22 mouse cellular contexts compared by ENCODE assay signal in the genomic region with DNA sequence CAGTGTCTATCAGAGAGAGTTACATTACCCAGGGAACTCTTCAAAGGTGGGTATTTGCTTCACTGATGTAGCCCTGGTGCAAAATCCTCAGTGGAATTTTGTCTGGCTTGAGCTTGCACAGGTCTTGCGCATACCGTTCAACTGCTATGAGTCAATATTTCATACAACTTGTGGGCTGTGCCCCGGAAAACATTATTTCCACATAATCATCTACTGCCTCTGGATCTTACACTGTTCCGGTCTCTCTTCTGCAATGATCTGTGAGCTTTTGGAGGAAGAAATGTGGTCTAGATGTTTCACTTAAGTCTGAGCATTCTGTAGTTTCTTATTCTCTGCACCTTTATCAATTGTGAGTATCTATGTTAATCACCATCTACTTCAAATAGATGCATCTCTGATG.
A peak's percentile ranks its signal among the peaks of the same experiment; 100 is the strongest.
DNase-seq lines count a peak whose midpoint lies in the region; ATAC-seq and TF ChIP-seq lines count a peak whose summit lies in the region.
"Had no signal": no experiment of that assay in that cellular context is flagged by ENCODE, and none has a peak within 500 bp of the region (broad histone marks: within the 10 kb centered on the region; RNA-seq: fewer than 3 reads in every experiment).

No protein-coding gene starts in this region.

- no peak overlapping the region for H3K27ac ChIP-seq in heart, adult 2 months
- no peak overlapping the region for H3K27ac ChIP-seq in hindbrain, embryonic 11.5 days (ENCODE audit: low read depth, low read length)
- H3K27ac ChIP-seq: embryonic facial prominence, embryonic 13.5 days; embryonic facial prominence, embryonic 15.5 days; forebrain, embryonic 10.5 days; forebrain, embryonic 12.5 days had no signal

- 90% methylated on average over 4 of the region's 4 CpGs for WGBS in heart, adult 2 months
- WGBS in hindbrain, embryonic 11.5 days: 96% methylated on average over 4 of the region's 4 CpGs

- TF ChIP-seq EP300 in heart, adult 2 months (IDR thresholded peaks at IDR 0.05; ENCODE audit: insufficient read depth, low read depth, low read length): no peak

- TF ChIP-seq CTCF in heart, adult 2 months (IDR thresholded peaks at IDR 0.05): no peak

- peak; percentile 25 for DNase-seq in heart, adult 11 months
- no peak for DNase-seq in heart, adult 2 months
- peak; percentile 12 for DNase-seq in 416B (ENCODE audit: low read depth)
- no peak for DNase-seq in cerebellum, adult 11-12 months
- DNase-seq in hindbrain, embryonic 11.5 days (ENCODE audit: low spot score): no peak
- DNase-seq: adrenal gland, adult 2 months; adrenal gland, postnatal 14 days; adrenal gland, postnatal 36 days; cerebellum, adult 18-20 months; cerebellum, adult 8-10 months; cerebellum, adult 9-11 months; cerebellum, postnatal 14 days; cerebellum, postnatal 36 days; embryo, embryonic 11 days had no signal

- H3K4me3 ChIP-seq in heart, adult 2 months: no peak overlapping the region
- H3K4me3 ChIP-seq in hindbrain, embryonic 11.5 days (ENCODE audit: low read depth, low read length): no peak overlapping the region
- H3K4me3 ChIP-seq: embryonic facial prominence, embryonic 13.5 days; embryonic facial prominence, embryonic 15.5 days; erythroblast, embryonic 14.5 days; forebrain, embryonic 10.5 days; forebrain, embryonic 12.5 days had no signal

- no peaks in the 10 kb centered on the region for H3K4me1 ChIP-seq in heart, adult 2 months (ENCODE audit: control insufficient read depth, insufficient read depth, low read length)
- no peaks in the 10 kb centered on the region for H3K4me1 ChIP-seq in hindbrain, embryonic 11.5 days (replicated peaks; ENCODE audit: control insufficient read depth, insufficient read depth, low read length)
- H3K4me1 ChIP-seq: embryonic facial prominence, embryonic 13.5 days had no signal

- ATAC-seq in megakaryocyte, adult 5-6 weeks (ENCODE audit: poor library complexity, severe bottlenecking): peak; percentile 92
- no peak for ATAC-seq in hindbrain, embryonic 11.5 days (ENCODE audit: low FRiP score)
- ATAC-seq: forebrain, embryonic 14.5 days; forebrain, embryonic 16.5 days had no signal

- no peaks in the 10 kb centered on the region for H3K36me3 ChIP-seq in heart, adult 2 months (ENCODE audit: control insufficient read depth, insufficient read depth, low read length)
- no peaks in the 10 kb centered on the region for H3K36me3 ChIP-seq in hindbrain, embryonic 11.5 days (ENCODE audit: control insufficient read depth, insufficient read depth, low read length)
- H3K36me3 ChIP-seq: embryonic facial prominence, embryonic 13.5 days; embryonic facial prominence, embryonic 15.5 days; forebrain, embryonic 10.5 days; forebrain, embryonic 12.5 days had no signal

- H3K9me3 ChIP-seq in hindbrain, embryonic 11.5 days (ENCODE audit: control insufficient read depth, low read length): no peaks in the 10 kb centered on the region
- H3K9me3 ChIP-seq: embryonic facial prominence, embryonic 13.5 days; embryonic facial prominence, embryonic 15.5 days; forebrain, embryonic 10.5 days; forebrain, embryonic 12.5 days had no signal

- intact Hi-C loops in heart, adult 2 months (cut with DNase I): no loop called here

- no peaks in the 10 kb centered on the region for H3K79me2 ChIP-seq in heart, adult 2 months (replicated peaks; ENCODE audit: control insufficient read depth, insufficient read depth, low read length)

- H3K4me2 ChIP-seq in hindbrain, embryonic 11.5 days (replicated peaks; ENCODE audit: low read depth, low read length): no peak overlapping the region
- H3K4me2 ChIP-seq: embryonic facial prominence, embryonic 13.5 days; embryonic facial prominence, embryonic 15.5 days; forebrain, embryonic 12.5 days had no signal

- no peak for TF ChIP-seq POLR2A in heart, adult 2 months (IDR thresholded peaks at IDR 0.05; ENCODE audit: insufficient read depth, low read depth, low read length)

- H3K27me3 ChIP-seq in heart, adult 2 months (ENCODE audit: control insufficient read depth, insufficient read depth, low read length): no peaks in the 10 kb centered on the region
- H3K27me3 ChIP-seq in hindbrain, embryonic 11.5 days (ENCODE audit: control insufficient read depth, insufficient read depth, low read length): no peaks in the 10 kb centered on the region
- H3K27me3 ChIP-seq: embryonic facial prominence, embryonic 13.5 days; embryonic facial prominence, embryonic 15.5 days; forebrain, embryonic 12.5 days had no signal

- no peak overlapping the region for H3K9ac ChIP-seq in heart, adult 2 months (ENCODE audit: low read depth, low read length)
- no peak overlapping the region for H3K9ac ChIP-seq in hindbrain, embryonic 11.5 days (ENCODE audit: low read depth, low read length)
- H3K9ac ChIP-seq: embryonic facial prominence, embryonic 13.5 days; embryonic facial prominence, embryonic 15.5 days; forebrain, embryonic 12.5 days had no signal

Comparison
In these comparisons a context has a peak if more than half of its experiments do, and no peak if none do; other contexts are left out.
1. DNase-seq: peak in heart, adult 11 months (single experiment) and 416B (single experiment); none in heart, adult 2 months (0 of 2), cerebellum, adult 11-12 months (single experiment) and hindbrain, embryonic 11.5 days (single experiment).